Mouse (Mus musculus): Measurements from ENCODE around the gene Npl. TPM values are rescaled to one million over a fixed set of nuclear protein-coding genes. Genes with fewer than 3 reads are reported as not detected.

Npl gene
- total RNA-seq (2023): 1 to 10 TPM; 2.2 to 4.8 TPM

DNA sequence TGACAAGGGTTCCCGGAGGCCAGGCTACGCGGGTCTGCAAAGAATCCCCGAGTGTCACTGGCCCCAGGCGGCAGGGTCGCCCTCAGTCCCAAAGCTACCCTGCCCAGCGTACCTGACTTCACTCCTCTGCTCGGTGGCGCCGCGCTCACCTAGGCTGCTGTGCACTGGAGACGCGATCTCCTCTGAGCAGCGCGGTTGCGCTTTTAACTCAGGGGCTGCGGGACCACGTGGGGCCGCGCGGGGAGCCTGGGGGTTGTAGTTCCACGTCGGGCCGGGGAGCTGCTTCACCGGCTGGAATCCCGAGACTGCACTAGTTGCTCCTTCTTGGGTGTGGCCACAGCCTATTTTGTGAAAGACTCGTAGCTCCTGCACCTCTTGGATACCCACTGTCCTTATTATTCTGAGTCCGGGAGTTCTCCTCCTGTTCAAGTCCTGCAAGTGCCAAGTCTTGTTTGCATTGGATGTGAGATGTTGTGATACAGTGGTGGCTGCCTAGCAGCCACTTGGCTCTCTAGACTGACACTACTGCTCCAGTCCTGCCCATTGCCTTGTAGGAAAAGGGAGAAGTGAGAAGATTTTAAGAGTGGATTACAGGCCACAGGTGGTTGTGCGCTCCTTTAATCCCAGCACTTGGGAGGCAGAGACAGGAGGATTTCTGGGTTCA is at the start of gene Npl:
Gene Npl, minus strand, starts transcription at position 510 of the 664 bp plus-strand sequence.

DNA sequence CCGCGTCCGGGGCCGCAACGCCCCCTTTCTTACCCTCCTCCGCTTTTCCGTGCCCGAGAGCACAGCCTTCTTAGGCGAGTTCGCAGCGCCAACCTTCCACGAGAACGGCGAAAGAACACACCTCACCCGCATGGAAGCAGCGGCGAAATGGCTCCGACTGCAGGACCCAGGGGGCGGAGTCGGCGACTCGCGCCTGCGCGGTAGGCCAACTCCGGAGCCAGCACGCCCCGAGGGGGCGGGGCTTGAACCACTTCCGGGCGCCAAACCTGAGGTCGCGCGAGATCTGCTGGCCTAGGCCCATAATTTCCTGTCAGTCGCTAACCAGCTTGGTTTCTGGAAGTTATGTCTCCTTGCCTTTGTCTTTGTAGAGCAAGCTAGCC is 62.4 kb downstream of the Npl start, which contains the start of gene Dhx9:
Gene Dhx9, minus strand, starts transcription at position 161 of the 380 bp plus-strand sequence.

Other genes starting within 250 kb of the Npl start
- 1 to 10 TPM; 1.2 to 1.6 TPM for gene Lamc1, start 217.3 kb downstream of the Npl start, total RNA-seq (2023)
- under 1 TPM in 1 of 2 experiments, not detected in 1; 0.29 TPM for gene Shcbp1l, start 124.9 kb downstream of the Npl start, total RNA-seq (2023)
- 100 to 1,000 TPM in 1 of 2 experiments, 10 to 100 TPM in 1; 89.7 to 104 TPM for gene Dhx9, start 62.4 kb downstream of the Npl start, total RNA-seq (2023)
- under 1 TPM in 1 of 2 experiments, not detected in 1; 0.07 TPM for gene Rgs8, start 103.0 kb upstream of the Npl start, total RNA-seq (2023)
- 1 to 10 TPM in 1 of 2 experiments, under 1 TPM in 1; 0.44 to 1.8 TPM for gene Rgs16, start 190.3 kb upstream of the Npl start, total RNA-seq (2023)
- gene Rnasel, start 199.4 kb upstream of the Npl start, total RNA-seq (2023): 10 to 100 TPM; 86.4 to 92.9 TPM

Data from neutrophil, adult 59 days (primary cell).